Mouse (Mus musculus) embryonic facial prominence, embryonic 13.5 days (tissue): Measurements from ENCODE around the gene Serpina1f. TPM values are rescaled to one million over a fixed set of nuclear protein-coding genes. Genes with fewer than 3 reads are reported as not detected.
"Not testable (repeated sequence)": the region's sequence is repeated elsewhere in the genome, so short reads cannot be mapped to it uniquely, and the experiment has no call there.

Experiments used
- ATAC-seq: fragments of 200-750 bp; cut with Nextera tagmentation; 2 replicates; pipeline ENCODE4 v1.8.0; 2017; ENCODE audit warnings: low read depth; ENCODE audit not compliant: insufficient number of reproducible peaks, insufficient read depth, low FRiP score, low TSS enrichment
- H3K27ac ChIP-seq: fragments of 300-500 bp; sonication (generic); 2 replicates; pipeline ENCODE4 v1.5.1; 2015; ENCODE audit warnings: moderate library complexity, mild to moderate bottlenecking, inconsistent platforms
- H3K27me3 ChIP-seq: fragments of 300-500 bp; sonication (generic); 2 replicates; pipeline ENCODE4 v1.6.1; 2015; ENCODE audit warnings: mild to moderate bottlenecking, inconsistent platforms
- H3K36me3 ChIP-seq: fragments of 300-500 bp; sonication (generic); 2 replicates; pipeline ENCODE4 v1.6.1; 2015; ENCODE audit warnings: mild to moderate bottlenecking, inconsistent platforms
- H3K4me1 ChIP-seq: fragments of 300-500 bp; sonication (generic); 2 replicates; pipeline ENCODE4 v1.6.1; 2015; ENCODE audit warnings: inconsistent platforms
- H3K4me2 ChIP-seq: fragments of 300-500 bp; sonication (generic); 2 replicates; pipeline ENCODE4 v1.6.1; 2015; ENCODE audit warnings: moderate library complexity, mild to moderate bottlenecking, inconsistent platforms
- H3K4me3 ChIP-seq: fragments of 300-500 bp; sonication (generic); 2 replicates; pipeline ENCODE4 v1.5.1; 2015; ENCODE audit warnings: mild to moderate bottlenecking, inconsistent platforms
- H3K9ac ChIP-seq: fragments of 300-500 bp; sonication (generic); 2 replicates; pipeline ENCODE4 v1.6.1; 2015; ENCODE audit warnings: mild to moderate bottlenecking, inconsistent platforms
- H3K9me3 ChIP-seq: fragments of 300-500 bp; sonication (generic); 2 replicates; pipeline ENCODE4 v1.6.1; 2016; ENCODE audit warnings: inconsistent platforms
- WGBS: fragments of 180-500 bp; shearing (Covaris S2); methylation state at CpG from one replicate; pipeline ENCODE4 v1.1.7; 2015; ENCODE audit warnings: mixed read lengths; 5-methylcytosine and 5-hydroxymethylcytosine counted together
- polyA plus RNA-seq: library from polyadenylated mRNA; unstranded; fragments of >200 nt; fragmentation: Nextera tagmentation; extraction: Ambion mirVana; gene quantifications from 2 replicates; pipeline ENCODE4 v1.2.1, GENCODE M21; 2015

The Serpina1f gene
- not detected in 2 replicates for polyA plus RNA-seq

- no peak within 1 kb of the TSS for H3K4me2 ChIP-seq
- no peak within 1 kb of the TSS for H3K27ac ChIP-seq
- WGBS = 84% methylated on average over 8 of the region's 8 CpGs
- H3K9me3 ChIP-seq = no peaks in the 10 kb centered on the region; the same call in 1 of the 2 replicates
- H3K36me3 ChIP-seq = no peaks in the 10 kb centered on the region
- H3K4me1 ChIP-seq = no peaks in the 10 kb centered on the region
- H3K27me3 ChIP-seq = no peaks in the 10 kb centered on the region
- H3K9ac ChIP-seq = no peak within 1 kb of the TSS
- ATAC-seq = no peak
- H3K4me3 ChIP-seq = no peak within 1 kb of the TSS
Observed at GRCm38 (mm10) chr12:103695429-103695828, at the start of gene Serpina1f. Gene Serpina1f (minus strand): TSS chr12:103695529.

GRCm38 (mm10) chr12:103737791-103738580 lies 42.7 kb upstream of the Serpina1f start:
- 89% methylated on average over 6 of the region's 6 CpGs for WGBS
- H3K27me3 ChIP-seq, H3K9me3 ChIP-seq, H3K27ac ChIP-seq, H3K4me3 ChIP-seq, H3K9ac ChIP-seq, H3K4me2 ChIP-seq, H3K36me3 ChIP-seq, H3K4me1 ChIP-seq, ATAC-seq: not testable (repeated sequence)

GRCm38 (mm10) chr12:103735566-103735965 lies 40.2 kb upstream of the Serpina1f start:
- WGBS = 83% methylated on average over 4 of the region's 4 CpGs
- not testable (repeated sequence) for H3K36me3 ChIP-seq, ATAC-seq, H3K4me3 ChIP-seq, H3K27me3 ChIP-seq, H3K9ac ChIP-seq, H3K9me3 ChIP-seq, H3K27ac ChIP-seq, H3K4me1 ChIP-seq, H3K4me2 ChIP-seq

- H3K27me3 ChIP-seq, ATAC-seq, H3K4me2 ChIP-seq, H3K4me3 ChIP-seq, H3K9me3 ChIP-seq, H3K4me1 ChIP-seq, H3K36me3 ChIP-seq, H3K9ac ChIP-seq, H3K27ac ChIP-seq: not testable (repeated sequence)
- 87% methylated on average over 4 of the region's 4 CpGs for WGBS
Observed at GRCm38 (mm10) chr12:103735101-103735500, 39.8 kb upstream of the Serpina1f start.

GRCm38 (mm10) chr12:103711537-103711936 lies 16.2 kb upstream of the Serpina1f start:
- WGBS = 77% methylated on average over 3 of the region's 3 CpGs
- ATAC-seq = no peak
- no peak overlapping the region for H3K9ac ChIP-seq
- H3K4me1 ChIP-seq = no peaks in the 10 kb centered on the region
- no peaks in the 10 kb centered on the region for H3K9me3 ChIP-seq
- H3K27me3 ChIP-seq = no peaks in the 10 kb centered on the region
- H3K36me3 ChIP-seq = no peaks in the 10 kb centered on the region
- no peak overlapping the region for H3K4me3 ChIP-seq
- H3K4me2 ChIP-seq = no peak overlapping the region
- H3K27ac ChIP-seq = no peak overlapping the region

- H3K27me3 ChIP-seq = no peaks in the 10 kb centered on the region
- no peak for ATAC-seq
- no peaks in the 10 kb centered on the region for H3K36me3 ChIP-seq
- H3K4me3 ChIP-seq = no peak overlapping the region
- no peak overlapping the region for H3K9ac ChIP-seq
- whole genome bisulfite sequencing = 68% methylated on average over 1 of the region's 1 CpGs
- H3K27ac ChIP-seq = no peak overlapping the region
- no peaks in the 10 kb centered on the region for H3K9me3 ChIP-seq
- H3K4me2 ChIP-seq = no peak overlapping the region
- no peaks in the 10 kb centered on the region for H3K4me1 ChIP-seq
Observed at GRCm38 (mm10) chr12:103710405-103710804, 15.1 kb upstream of the Serpina1f start.

- Histone ChIP-seq H3K27me3 (no peaks in the 10 kb centered on the region), H3K4me2 (no peak overlapping the region), H3K27ac (no peak overlapping the region), H3K4me3 (no peak overlapping the region), H3K4me1 (no peaks in the 10 kb centered on the region), H3K36me3 (no peaks in the 10 kb centered on the region), H3K9me3 (no peaks in the 10 kb centered on the region), H3K9ac (no peak overlapping the region)
- ATAC-seq = no peak
- 75% methylated on average over 4 of the region's 4 CpGs for WGBS
Observed at GRCm38 (mm10) chr12:103706113-103706512, 10.8 kb upstream of the Serpina1f start.

GRCm38 (mm10) chr12:103705547-103705946 lies 10.2 kb upstream of the Serpina1f start:
- no peak overlapping the region for H3K27ac ChIP-seq
- H3K9me3 ChIP-seq = no peaks in the 10 kb centered on the region
- no peak for ATAC-seq
- no peaks in the 10 kb centered on the region for H3K27me3 ChIP-seq
- no peaks in the 10 kb centered on the region for H3K4me1 ChIP-seq
- no peaks in the 10 kb centered on the region for H3K36me3 ChIP-seq
- H3K4me3 ChIP-seq = no peak overlapping the region
- no peak overlapping the region for H3K9ac ChIP-seq
- H3K4me2 ChIP-seq = no peak overlapping the region
- 65% methylated on average over 2 of the region's 2 CpGs for WGBS

- Histone ChIP-seq H3K4me1 (no peaks in the 10 kb centered on the region), H3K4me3 (no peak overlapping the region), H3K27ac (no peak overlapping the region), H3K9ac (no peak overlapping the region), H3K4me2 (no peak overlapping the region), H3K9me3 (no peaks in the 10 kb centered on the region), H3K36me3 (no peaks in the 10 kb centered on the region), H3K27me3 (no peaks in the 10 kb centered on the region)
- 81% methylated on average over 4 of the region's 4 CpGs for WGBS
- no peak for ATAC-seq
Observed at GRCm38 (mm10) chr12:103700144-103700750, 4.9 kb upstream of the Serpina1f start.

- H3K4me3 ChIP-seq = no peak overlapping the region
- H3K9ac ChIP-seq = no peak overlapping the region
- H3K9me3 ChIP-seq = no peaks in the 10 kb centered on the region; the same call in 1 of the 2 replicates
- H3K36me3 ChIP-seq = no peaks in the 10 kb centered on the region
- no peaks in the 10 kb centered on the region for H3K27me3 ChIP-seq
- H3K4me2 ChIP-seq = no peak overlapping the region
- H3K4me1 ChIP-seq = no peaks in the 10 kb centered on the region
- ATAC-seq = no peak
- WGBS = 57% methylated on average over 3 of the region's 3 CpGs
- no peak overlapping the region for H3K27ac ChIP-seq
Observed at GRCm38 (mm10) chr12:103688221-103688814, 7.0 kb downstream of the Serpina1f start.

GRCm38 (mm10) chr12:103687021-103687420 lies 8.3 kb downstream of the Serpina1f start:
- no peak overlapping the region for H3K27ac ChIP-seq
- no peak overlapping the region for H3K4me2 ChIP-seq
- no peak overlapping the region for H3K9ac ChIP-seq
- no peaks in the 10 kb centered on the region for H3K9me3 ChIP-seq
- ATAC-seq = no peak
- 77% methylated on average over 7 of the region's 7 CpGs for WGBS
- H3K27me3 ChIP-seq = no peaks in the 10 kb centered on the region
- H3K4me3 ChIP-seq = no peak overlapping the region
- no peaks in the 10 kb centered on the region for H3K36me3 ChIP-seq
- no peaks in the 10 kb centered on the region for H3K4me1 ChIP-seq

- Histone ChIP-seq H3K9me3 (no peaks in the 10 kb centered on the region), H3K27me3 (no peaks in the 10 kb centered on the region), H3K36me3 (no peaks in the 10 kb centered on the region), H3K4me3 (no peak overlapping the region), H3K4me2 (no peak overlapping the region), H3K4me1 (no peaks in the 10 kb centered on the region), H3K9ac (no peak overlapping the region), H3K27ac (no peak overlapping the region)
- 80% methylated on average over 3 of the region's 3 CpGs for WGBS
- ATAC-seq = no peak
Observed at GRCm38 (mm10) chr12:103686050-103686449, 9.3 kb downstream of the Serpina1f start.
